Mouse (Mus musculus) olfactory bulb, adult 2 months (tissue): ENCODE measurements around the gene Mup6. TPM values are rescaled to one million over a fixed set of nuclear protein-coding genes. Genes with fewer than 3 reads are reported as not detected.
"Not testable (repeated sequence)": the region's sequence is repeated elsewhere in the genome, so short reads cannot be mapped to it uniquely, and the experiment has no call there.

ENCODE experiments used
- H3K27ac ChIP-seq: fragments of 200-500 bp; 2 replicates; pipeline ENCODE4 v1.5.1; 2012; ENCODE audit warnings: low read depth, low read length; ENCODE audit not compliant: insufficient read depth
- H3K4me1 ChIP-seq: fragments of 200-500 bp; 2 replicates; pipeline ENCODE4 v1.6.1; 2012; ENCODE audit warnings: low read length; ENCODE audit not compliant: control insufficient read depth, insufficient read depth
- H3K4me3 ChIP-seq: fragments of 200-500 bp; 2 replicates; pipeline ENCODE4 v1.5.1; 2012; ENCODE audit warnings: mild to moderate bottlenecking, low read depth, low read length, moderate library complexity; ENCODE audit not compliant: insufficient read depth
- CTCF ChIP-seq: fragments of 200-500 bp; IDR thresholded peaks from 2 replicates; pipeline ENCODE4 v1.5.1; 2012; ENCODE audit warnings: low read depth, mild to moderate bottlenecking, low read length, moderate library complexity; ENCODE audit not compliant: insufficient read depth
- POLR2A ChIP-seq: fragments of 200-500 bp; IDR thresholded peaks from 2 replicates; pipeline ENCODE4 v1.6.1; 2012; ENCODE audit warnings: mild to moderate bottlenecking, low read depth, low read length, moderate library complexity; ENCODE audit not compliant: insufficient read depth
- WGBS: fragments of 180-500 bp; shearing (Covaris S2); methylation state at CpG from one replicate; pipeline ENCODE4 v1.1.7; 2018; 5-methylcytosine and 5-hydroxymethylcytosine counted together
- polyA plus RNA-seq: library from polyadenylated mRNA; stranded (reverse); fragments of >200 nt; gene quantifications from 2 replicates; pipeline ENCODE4 v1.2.4, GENCODE M21; 2012; ENCODE audit warnings: low replicate concordance; ENCODE audit not compliant: missing spikeins, insufficient read depth, insufficient read length

Mup6 gene
- polyA plus RNA-seq, 1 experiment = not detected

DNA sequence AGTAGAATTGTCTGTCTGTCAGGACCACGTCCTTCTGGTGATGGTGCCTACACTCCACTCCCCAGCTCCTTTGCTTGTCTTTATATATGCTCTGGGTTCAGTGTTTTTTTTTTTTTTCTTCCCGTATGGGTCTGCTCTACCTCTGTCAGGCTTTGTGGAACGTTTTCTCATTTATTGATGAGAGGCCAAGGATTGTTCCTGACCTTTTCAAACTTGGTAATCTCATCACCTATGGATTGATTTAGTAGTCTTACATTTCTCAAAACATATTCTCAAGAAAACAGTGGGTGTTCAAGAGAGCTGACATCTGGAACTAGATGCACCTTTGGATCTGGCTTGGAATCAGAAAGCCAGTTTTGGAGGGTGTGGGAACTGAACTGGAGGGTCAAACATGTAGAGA, 3.5 kb upstream of the Mup6 start, which contains the start of gene Mup4:
TSS of gene Mup4 (minus strand) at position 101 of the 400 bp plus-strand sequence.
- no peaks in the 10 kb centered on the region for H3K4me1 ChIP-seq
- H3K27ac ChIP-seq = no peak within 1 kb of the TSS
- 75% methylated on average over 3 of the region's 3 CpGs for WGBS
- H3K4me3 ChIP-seq = no peak within 1 kb of the TSS
- TF ChIP-seq POLR2A (no peak), CTCF (no peak)

DNA sequence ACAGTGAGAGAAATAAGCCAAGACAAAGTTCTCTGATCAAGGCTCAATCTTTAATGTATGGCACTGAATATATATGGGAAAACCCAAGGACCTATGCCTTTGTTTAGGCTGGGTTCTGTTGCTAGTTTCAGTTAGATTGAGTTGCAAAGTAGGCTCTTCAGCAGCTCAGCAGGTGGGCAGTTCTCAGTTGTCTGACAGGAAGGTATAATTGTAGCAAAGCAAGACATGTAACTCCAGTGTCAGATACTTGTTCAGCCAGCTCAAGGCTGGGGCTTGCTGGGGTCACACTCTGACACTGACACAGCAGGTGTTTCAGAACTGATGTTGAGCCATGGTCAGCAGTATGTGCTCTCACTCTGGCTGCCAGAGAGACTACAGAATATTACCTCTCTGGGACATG, 33.8 kb downstream of the Mup6 start:
- not testable (repeated sequence) for H3K4me3 ChIP-seq, H3K4me1 ChIP-seq, H3K27ac ChIP-seq

DNA sequence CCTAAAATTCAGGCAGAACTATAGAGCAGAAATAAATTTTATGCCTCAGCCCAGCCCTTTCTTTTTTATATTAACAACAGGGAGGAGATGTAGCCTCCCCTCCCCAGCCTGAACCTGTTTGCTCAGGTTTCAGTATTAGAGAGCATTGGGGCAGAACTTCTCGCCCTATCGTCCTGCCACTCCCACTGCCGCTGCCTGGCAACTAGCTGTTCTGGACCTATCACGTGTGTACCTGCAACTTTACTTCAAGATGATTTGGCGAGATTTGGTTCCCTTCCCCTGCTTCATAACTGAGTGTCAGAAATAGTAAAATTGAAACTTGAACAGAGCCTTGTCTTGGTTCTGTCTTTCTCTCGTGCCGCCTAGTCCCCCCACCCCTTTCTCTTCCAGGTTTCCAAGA, 56.0 kb downstream of the Mup6 start:
- H3K4me3 ChIP-seq, H3K27ac ChIP-seq, H3K4me1 ChIP-seq: not testable (repeated sequence)
- 88% methylated on average over 7 of the region's 7 CpGs for WGBS

DNA sequence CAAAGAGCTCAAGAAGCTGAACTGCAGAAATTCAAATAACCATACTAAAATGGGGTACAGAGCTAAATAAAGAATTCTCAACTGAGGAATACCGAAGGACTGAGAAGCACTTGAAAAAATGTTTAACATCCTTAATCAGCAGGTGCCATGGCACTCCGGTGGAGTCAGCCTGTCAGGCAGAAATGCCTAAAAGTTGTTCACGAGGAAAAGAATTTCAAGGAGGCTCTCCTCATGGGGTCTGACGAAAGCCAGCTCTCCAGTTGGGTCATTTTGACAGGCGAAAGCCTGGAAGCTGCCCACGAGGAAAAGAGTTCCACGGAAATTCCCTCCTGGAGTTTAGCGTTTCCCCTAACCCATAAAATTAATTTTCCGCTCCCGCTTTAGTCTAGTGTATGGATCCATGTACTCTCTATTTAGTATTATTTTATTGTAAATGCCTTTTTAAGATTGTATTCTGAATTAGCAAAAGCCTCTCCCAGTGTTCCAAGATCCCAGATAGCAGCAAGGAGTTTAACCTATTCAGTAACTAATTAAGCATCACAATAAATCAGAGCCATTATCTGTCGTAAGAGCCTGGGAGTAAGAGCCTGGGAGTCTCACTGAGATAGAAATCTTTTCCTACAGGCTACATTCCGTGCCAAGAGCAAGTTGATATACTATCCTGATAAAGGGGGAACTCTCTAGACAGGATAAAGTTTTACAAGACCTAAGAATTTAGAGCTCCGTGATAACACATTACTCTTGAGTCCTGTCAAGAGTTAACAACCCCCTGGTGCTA, 65.4 kb downstream of the Mup6 start:
- not testable (repeated sequence) for H3K4me1 ChIP-seq, H3K27ac ChIP-seq, H3K4me3 ChIP-seq
- 60% methylated on average over 13 of the region's 13 CpGs for WGBS

Other genes with a start within 250 kb of the Mup6 start
- gene Inip, start 162.7 kb upstream of the Mup6 start, polyA plus RNA-seq = not detected in 2 replicates
- gene Snx30, start 158.5 kb upstream of the Mup6 start, polyA plus RNA-seq = not detected in 2 replicates
- gene Slc46a2, start 49.2 kb upstream of the Mup6 start, polyA plus RNA-seq = not detected in 2 replicates
- gene Mup4, start 3.6 kb upstream of the Mup6 start, polyA plus RNA-seq = not detected in 2 replicates
- not detected in 2 replicates for gene Mup7, start 106.2 kb downstream of the Mup6 start, polyA plus RNA-seq
- not detected in 2 replicates for gene Mup2, start 190.0 kb downstream of the Mup6 start, polyA plus RNA-seq